Mouse (Mus musculus): ENCODE results near the gene Rpgr. TPM values are rescaled to one million over a fixed set of nuclear protein-coding genes. Genes with fewer than 3 reads are reported as not detected.

Rpgr gene
- polyA plus RNA-seq, 1 experiment = 12.4 TPM

DNA sequence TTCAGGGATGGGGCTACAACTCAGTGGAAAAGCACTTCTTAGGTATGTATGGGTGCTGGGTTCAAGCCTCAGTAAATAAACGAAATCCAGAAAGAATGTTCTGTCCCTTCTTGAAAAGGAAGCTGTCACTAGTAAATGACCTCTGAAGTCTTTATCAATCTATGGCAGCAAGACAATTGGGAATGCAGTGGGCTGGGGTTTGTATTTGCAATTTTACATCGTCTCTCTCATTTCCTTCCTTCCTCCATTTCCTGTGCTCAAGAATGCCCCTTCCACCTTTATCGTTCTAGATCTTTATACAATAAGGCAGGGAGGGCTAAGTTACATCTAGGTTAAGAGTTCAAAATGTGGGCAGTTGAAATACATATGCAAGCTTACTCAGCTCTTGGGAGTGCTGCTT is 17.9 kb upstream of the Rpgr start:
- no peaks in the 10 kb centered on the region for H3K4me1 ChIP-seq (ENCODE audit: control insufficient read depth, insufficient read depth, low read length)
- H3K4me3 ChIP-seq (ENCODE audit: control insufficient read depth, low read depth, low read length) = no peak overlapping the region
- H3K27me3 ChIP-seq (ENCODE audit: control insufficient read depth, insufficient read depth, low read length) = no peaks in the 10 kb centered on the region
- TF ChIP-seq CTCF (IDR thresholded peaks at IDR 0.05; ENCODE audit: control insufficient read depth, insufficient read depth, insufficient replicate concordance, low read depth, low read length) (no peak), POLR2A (IDR thresholded peaks at IDR 0.05; ENCODE audit: control insufficient read depth, low read depth, low read length) (no peak)
- H3K27ac ChIP-seq (ENCODE audit: control insufficient read depth, insufficient read depth, low read depth, low read length) = no peak overlapping the region
- no peaks in the 10 kb centered on the region for H3K36me3 ChIP-seq (ENCODE audit: control insufficient read depth, insufficient read depth, low read length)

DNA sequence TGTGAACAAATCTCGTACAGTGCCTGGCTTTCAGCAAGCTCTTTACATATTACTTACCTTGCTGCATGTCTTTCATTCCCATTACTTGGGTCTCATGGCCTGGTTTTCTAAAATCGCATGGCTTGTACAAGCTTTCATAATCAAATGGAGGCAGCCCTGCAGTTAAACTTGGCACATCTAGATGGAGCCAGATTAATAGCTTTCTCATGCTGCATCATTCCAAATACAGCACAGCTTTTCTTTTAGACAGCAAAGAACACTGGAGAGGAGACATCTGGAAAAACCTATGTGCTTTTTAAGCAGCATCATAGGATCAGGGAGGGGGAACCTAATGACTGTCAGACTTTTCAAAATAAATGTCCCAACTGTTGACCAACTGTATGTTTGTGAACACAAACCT is 16.3 kb upstream of the Rpgr start:
- Histone ChIP-seq H3K27ac (ENCODE audit: control insufficient read depth, insufficient read depth, low read depth, low read length) (no peak overlapping the region), H3K36me3 (ENCODE audit: control insufficient read depth, insufficient read depth, low read length) (no peaks in the 10 kb centered on the region), H3K4me3 (ENCODE audit: control insufficient read depth, low read depth, low read length) (no peak overlapping the region), H3K27me3 (ENCODE audit: control insufficient read depth, insufficient read depth, low read length) (no peaks in the 10 kb centered on the region), H3K4me1 (ENCODE audit: control insufficient read depth, insufficient read depth, low read length) (no peaks in the 10 kb centered on the region)
- TF ChIP-seq POLR2A (IDR thresholded peaks at IDR 0.05; ENCODE audit: control insufficient read depth, low read depth, low read length) (no peak), CTCF (IDR thresholded peaks at IDR 0.05; ENCODE audit: control insufficient read depth, insufficient read depth, insufficient replicate concordance, low read depth, low read length) (no peak)

GRCm38 (mm10) chrX:10219281-10219680 is 2.6 kb upstream of the Rpgr start:
- TF ChIP-seq CTCF (IDR thresholded peaks at IDR 0.05; ENCODE audit: control insufficient read depth, insufficient read depth, insufficient replicate concordance, low read depth, low read length) (no peak), POLR2A (IDR thresholded peaks at IDR 0.05; ENCODE audit: control insufficient read depth, low read depth, low read length) (no peak)
- H3K27me3 ChIP-seq (ENCODE audit: control insufficient read depth, insufficient read depth, low read length) = no peaks in the 10 kb centered on the region
- H3K4me3 ChIP-seq (ENCODE audit: control insufficient read depth, low read depth, low read length) = no peak overlapping the region
- no peaks in the 10 kb centered on the region for H3K4me1 ChIP-seq (ENCODE audit: control insufficient read depth, insufficient read depth, low read length)
- no peak overlapping the region for H3K27ac ChIP-seq (ENCODE audit: control insufficient read depth, insufficient read depth, low read depth, low read length)
- H3K36me3 ChIP-seq (ENCODE audit: control insufficient read depth, insufficient read depth, low read length) = no peaks in the 10 kb centered on the region

GRCm38 (mm10) chrX:10215972-10216371 is 748 bp downstream of the Rpgr start:
- Histone ChIP-seq H3K27me3 (ENCODE audit: control insufficient read depth, insufficient read depth, low read length) (no peaks in the 10 kb centered on the region), H3K4me3 (ENCODE audit: control insufficient read depth, low read depth, low read length) (peak overlapping the region; percentile 97), H3K36me3 (ENCODE audit: control insufficient read depth, insufficient read depth, low read length) (no peaks in the 10 kb centered on the region), H3K4me1 (ENCODE audit: control insufficient read depth, insufficient read depth, low read length) (no peaks in the 10 kb centered on the region), H3K27ac (ENCODE audit: control insufficient read depth, insufficient read depth, low read depth, low read length) (peak overlapping the region; percentile 89)
- TF ChIP-seq CTCF (IDR thresholded peaks at IDR 0.05; ENCODE audit: control insufficient read depth, insufficient read depth, insufficient replicate concordance, low read depth, low read length) = no peak
- TF ChIP-seq POLR2A (IDR thresholded peaks at IDR 0.05; ENCODE audit: control insufficient read depth, low read depth, low read length) = no peak

GRCm38 (mm10) chrX:10205937-10206336 is 10.8 kb downstream of the Rpgr start:
- Histone ChIP-seq H3K27ac (ENCODE audit: control insufficient read depth, insufficient read depth, low read depth, low read length) (no peak overlapping the region), H3K27me3 (ENCODE audit: control insufficient read depth, insufficient read depth, low read length) (no peaks in the 10 kb centered on the region), H3K36me3 (ENCODE audit: control insufficient read depth, insufficient read depth, low read length) (no peaks in the 10 kb centered on the region), H3K4me3 (ENCODE audit: control insufficient read depth, low read depth, low read length) (no peak overlapping the region), H3K4me1 (ENCODE audit: control insufficient read depth, insufficient read depth, low read length) (no peaks in the 10 kb centered on the region)
- TF ChIP-seq CTCF (IDR thresholded peaks at IDR 0.05; ENCODE audit: control insufficient read depth, insufficient read depth, insufficient replicate concordance, low read depth, low read length) = no peak
- no peak for TF ChIP-seq POLR2A (IDR thresholded peaks at IDR 0.05; ENCODE audit: control insufficient read depth, low read depth, low read length)

DNA sequence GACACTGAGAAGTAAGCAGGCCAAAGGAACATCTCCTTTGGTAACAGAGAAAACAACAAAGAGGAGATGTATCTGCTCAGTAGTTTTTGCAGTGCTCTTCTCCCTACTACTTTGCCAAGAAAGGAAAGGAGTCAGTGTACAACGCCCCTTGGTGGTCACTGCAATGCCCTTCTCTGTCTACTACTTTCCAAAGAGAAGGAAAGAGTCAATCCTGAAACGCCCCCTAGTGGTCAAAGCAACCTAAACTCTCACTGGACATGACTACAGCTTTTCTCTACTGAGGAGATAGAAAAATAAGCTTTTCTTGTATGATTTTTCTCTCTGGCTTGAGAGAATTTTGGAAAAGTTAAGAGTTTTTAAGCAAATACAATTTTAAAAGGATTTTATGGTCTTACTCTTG is 15.4 kb downstream of the Rpgr start:
- Histone ChIP-seq H3K27ac (ENCODE audit: control insufficient read depth, insufficient read depth, low read depth, low read length) (no peak overlapping the region), H3K4me1 (ENCODE audit: control insufficient read depth, insufficient read depth, low read length) (no peaks in the 10 kb centered on the region), H3K4me3 (ENCODE audit: control insufficient read depth, low read depth, low read length) (no peak overlapping the region), H3K27me3 (ENCODE audit: control insufficient read depth, insufficient read depth, low read length) (no peaks in the 10 kb centered on the region), H3K36me3 (ENCODE audit: control insufficient read depth, insufficient read depth, low read length) (no peaks in the 10 kb centered on the region)
- no peak for TF ChIP-seq CTCF (IDR thresholded peaks at IDR 0.05; ENCODE audit: control insufficient read depth, insufficient read depth, insufficient replicate concordance, low read depth, low read length)
- TF ChIP-seq POLR2A (IDR thresholded peaks at IDR 0.05; ENCODE audit: control insufficient read depth, low read depth, low read length) = no peak

DNA sequence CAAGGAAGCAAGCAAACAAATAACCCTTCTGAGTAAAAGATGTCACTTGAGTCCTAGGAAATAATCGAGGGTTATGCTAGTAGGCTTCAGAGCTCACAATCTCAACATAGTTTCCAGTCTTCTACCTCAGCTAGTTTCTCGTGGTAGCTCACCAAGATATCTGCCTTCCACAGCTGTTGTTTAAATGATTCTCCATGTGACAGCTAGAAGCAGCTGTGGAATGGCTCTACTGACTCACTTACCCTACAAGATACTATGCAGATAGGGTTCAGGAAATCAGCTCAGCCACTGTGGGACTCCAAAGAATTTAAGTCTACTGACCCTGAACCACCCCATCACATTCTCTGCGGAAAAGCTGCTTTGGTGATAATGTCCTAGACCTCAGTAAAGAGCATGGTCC is 64.3 kb downstream of the Rpgr start:
- Histone ChIP-seq H3K27ac (ENCODE audit: control insufficient read depth, insufficient read depth, low read depth, low read length) (no peak overlapping the region), H3K36me3 (ENCODE audit: control insufficient read depth, insufficient read depth, low read length) (no peaks in the 10 kb centered on the region), H3K4me3 (ENCODE audit: control insufficient read depth, low read depth, low read length) (no peak overlapping the region), H3K4me1 (ENCODE audit: control insufficient read depth, insufficient read depth, low read length) (no peaks in the 10 kb centered on the region), H3K27me3 (ENCODE audit: control insufficient read depth, insufficient read depth, low read length) (no peaks in the 10 kb centered on the region)
- TF ChIP-seq CTCF (IDR thresholded peaks at IDR 0.05; ENCODE audit: control insufficient read depth, insufficient read depth, insufficient replicate concordance, low read depth, low read length) = no peak
- no peak for TF ChIP-seq POLR2A (IDR thresholded peaks at IDR 0.05; ENCODE audit: control insufficient read depth, low read depth, low read length)

All from testis, adult 2 months (tissue).